Mouse (Mus musculus) adrenal gland, adult 2 months (tissue): ENCODE data around the gene Ankrd10. TPM values are rescaled to one million over a fixed set of nuclear protein-coding genes. Genes with fewer than 3 reads are reported as not detected.

Source experiments
- microRNA-seq, 2 experiments: library from miRNA; unstranded; fragments of <30 nt; microRNA quantifications; one replicate each; pipeline ENCODE4 v1.2.0; 2021
- polyA plus RNA-seq: library from polyadenylated mRNA; depleted of rRNA; stranded (reverse); fragments of >200 nt; gene quantifications from 2 replicates; pipeline ENCODE4 v1.2.3, GENCODE M21; 2012; rRNA removed
- total RNA-seq, 2 experiments: library from RNA; stranded (reverse); gene quantifications; 2 replicates each; pipeline ENCODE4 v1.2.3; 2021

Ankrd10 gene
- total and polyA plus RNA-seq, 3 experiments = 36.0 to 75.3 (median 44.7) TPM

Small RNA genes within 50 kb of the gene (microRNA-seq; reads per million reads assigned to microRNA genes)
- 1.3 to 5.4 reads per million in 2 experiments for gene Mir7238

Other genes with a start within 250 kb of the Ankrd10 start
- 1 to 10 TPM; 7.9 to 9.6 TPM for gene Rab20, start 157.0 kb downstream of the Ankrd10 start, total RNA-seq
- 16.6 and 19.6 TPM in 2 replicates for gene Rab20, start 157.0 kb downstream of the Ankrd10 start, polyA plus RNA-seq
- gene Naxd, start 138.3 kb downstream of the Ankrd10 start, total RNA-seq = 10 to 100 TPM; 67.2 to 75.3 TPM
- 103 and 114 TPM in 2 replicates for gene Naxd, start 138.3 kb downstream of the Ankrd10 start, polyA plus RNA-seq
- gene Cars2, start 85.0 kb downstream of the Ankrd10 start, total RNA-seq = 10 to 100 TPM; 48.0 to 58.2 TPM
- 82.1 and 91.7 TPM in 2 replicates for gene Cars2, start 85.0 kb downstream of the Ankrd10 start, polyA plus RNA-seq
- gene Ing1, start 80.2 kb downstream of the Ankrd10 start, total RNA-seq = 10 to 100 TPM; 36.2 to 40.3 TPM
- 8.8 and 9.8 TPM in 2 replicates for gene Ing1, start 80.2 kb downstream of the Ankrd10 start, polyA plus RNA-seq
- not detected for gene 1700016D06Rik, start 65.3 kb upstream of the Ankrd10 start, total RNA-seq
- not detected in 2 replicates for gene 1700016D06Rik, start 65.3 kb upstream of the Ankrd10 start, polyA plus RNA-seq
- 10 to 100 TPM; 39.3 to 41.8 TPM for gene Arhgef7, start 92.0 kb upstream of the Ankrd10 start, total RNA-seq
- gene Arhgef7, start 92.0 kb upstream of the Ankrd10 start, polyA plus RNA-seq = 22.2 and 29.9 TPM in 2 replicates
- gene Tex29, start 204.7 kb upstream of the Ankrd10 start, total RNA-seq = not detected
- gene Tex29, start 204.7 kb upstream of the Ankrd10 start, polyA plus RNA-seq = 0.16 TPM in 1 of 2 replicates, not detected in the other